Mouse (Mus musculus) erythroblast, embryonic 14.5 days (primary cell): Measurements from ENCODE around the gene App. TPM values are rescaled to one million over a fixed set of nuclear protein-coding genes. Genes with fewer than 3 reads are reported as not detected.

Experiments
- H3K27me3 ChIP-seq: 2 replicates; pipeline ENCODE4 v1.6.1; 2012; ENCODE audit warnings: inconsistent platforms; ENCODE audit not compliant: control insufficient read depth
- H3K36me3 ChIP-seq: 2 replicates; pipeline ENCODE4 v1.6.1; 2012; ENCODE audit warnings: mild to moderate bottlenecking, inconsistent platforms; ENCODE audit not compliant: control insufficient read depth
- H3K4me1 ChIP-seq: 2 replicates; pipeline ENCODE4 v1.6.1; 2012; ENCODE audit warnings: inconsistent platforms; ENCODE audit not compliant: control insufficient read depth
- H3K4me3 ChIP-seq: replicated peaks from 2 replicates; pipeline ENCODE3; 2012; ENCODE audit warnings: moderate library complexity, mild to moderate bottlenecking, inconsistent platforms
- H3K9me3 ChIP-seq: 2 replicates; pipeline ENCODE4 v1.6.1; 2012; ENCODE audit warnings: low read length, inconsistent platforms, mixed read lengths; ENCODE audit not compliant: control insufficient read depth
- GATA1 ChIP-seq: IDR thresholded peaks from 2 replicates; pipeline ENCODE4 v1.6.1; 2012; ENCODE audit warnings: low read length, inconsistent platforms, mixed read lengths
- TAL1 ChIP-seq: IDR thresholded peaks from 3 replicates; pipeline ENCODE4 v1.6.1; 2012; ENCODE audit warnings: low read length, inconsistent platforms, mixed read lengths
- polyA plus RNA-seq: library from polyadenylated mRNA; stranded (reverse); fragments of >175 nt; gene quantifications from 2 replicates; pipeline ENCODE4 v1.2.3, GENCODE M21; 2012

App gene
- polyA plus RNA-seq, 1 experiment: 0.16 TPM

DNA sequence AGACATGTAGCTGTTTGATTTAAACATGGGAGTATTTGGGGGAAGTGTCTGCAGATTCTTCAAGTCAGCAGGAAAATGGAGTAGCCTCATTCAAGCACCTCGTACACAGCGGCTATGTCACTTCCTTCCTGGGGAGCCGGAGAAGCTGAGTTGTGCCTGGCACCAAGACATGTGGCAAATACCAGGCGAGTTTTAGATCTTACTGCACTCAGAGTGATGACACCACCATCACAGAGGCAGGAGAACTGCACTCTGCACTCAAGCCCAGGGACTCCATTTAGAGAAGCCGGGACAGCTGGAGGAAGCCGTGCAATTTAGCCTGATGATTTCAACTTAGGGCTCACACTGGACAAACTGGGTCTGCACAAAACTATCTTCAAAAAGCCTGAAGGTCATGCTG is 183.6 kb downstream of the App start:
- Histone ChIP-seq H3K36me3 (no peaks in the 10 kb centered on the region), H3K9me3 (peaks cover 5% of the 10 kb centered on the region; the same call in 1 of the 2 replicates), H3K4me3 (no peak overlapping the region), H3K27me3 (no peaks in the 10 kb centered on the region), H3K4me1 (no peaks in the 10 kb centered on the region)
- TF ChIP-seq GATA1: no peak
- no peak for TF ChIP-seq TAL1

DNA sequence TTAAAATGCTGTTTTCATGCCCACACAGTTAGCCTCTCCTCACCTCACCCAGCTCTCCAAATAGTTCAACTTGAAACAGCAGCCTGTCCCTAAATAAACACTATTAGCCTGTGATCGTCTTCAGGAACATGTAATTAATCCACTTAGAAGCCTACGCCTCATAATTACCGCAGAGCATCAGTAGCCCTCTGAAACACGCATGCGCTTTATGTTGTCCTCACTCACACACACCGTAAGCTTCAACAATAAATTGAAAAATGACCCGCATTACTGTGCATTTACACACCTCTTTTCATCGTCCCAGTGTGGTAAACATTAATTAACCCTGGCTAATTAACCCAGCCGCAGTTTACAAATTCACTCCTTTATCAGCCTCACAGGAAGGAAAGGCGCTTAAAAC is 184.1 kb downstream of the App start:
- Histone ChIP-seq H3K4me3 (no peak overlapping the region), H3K9me3 (peaks cover 5% of the 10 kb centered on the region; the same call in 1 of the 2 replicates), H3K27me3 (no peaks in the 10 kb centered on the region), H3K36me3 (no peaks in the 10 kb centered on the region), H3K4me1 (no peaks in the 10 kb centered on the region)
- no peak for TF ChIP-seq TAL1
- no peak for TF ChIP-seq GATA1

DNA sequence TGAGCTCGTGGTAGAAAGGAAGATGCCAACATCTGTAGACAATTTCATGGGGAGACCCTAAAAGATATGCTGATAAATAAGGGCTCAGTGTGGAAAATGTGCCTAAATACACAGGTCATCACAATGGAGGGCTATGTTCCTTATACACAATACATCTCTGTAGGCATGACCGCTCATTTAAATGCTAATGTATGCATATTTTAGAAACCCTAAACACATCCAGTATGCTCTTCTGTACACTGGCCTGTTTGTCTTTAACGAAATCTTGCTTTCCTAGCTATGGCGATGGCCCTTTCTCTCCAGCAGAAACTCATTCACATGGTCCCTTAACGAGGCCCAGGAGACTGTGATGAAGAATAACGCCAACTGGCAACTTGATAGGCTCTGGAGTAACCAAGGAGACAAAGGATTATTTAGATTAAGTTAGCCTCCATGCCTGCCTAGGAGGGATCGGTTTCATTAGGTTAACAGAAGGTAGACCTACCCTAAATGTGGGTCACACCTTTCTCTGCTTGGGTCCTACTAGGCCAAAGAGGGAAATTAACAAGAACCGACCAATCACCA is 185.8 kb downstream of the App start:
- Histone ChIP-seq H3K4me3 (no peak overlapping the region), H3K36me3 (no peaks in the 10 kb centered on the region), H3K27me3 (no peaks in the 10 kb centered on the region), H3K4me1 (no peaks in the 10 kb centered on the region), H3K9me3 (peaks cover 5% of the 10 kb centered on the region; the same call in 1 of the 2 replicates)
- TF ChIP-seq GATA1 (no peak), TAL1 (no peak)

DNA sequence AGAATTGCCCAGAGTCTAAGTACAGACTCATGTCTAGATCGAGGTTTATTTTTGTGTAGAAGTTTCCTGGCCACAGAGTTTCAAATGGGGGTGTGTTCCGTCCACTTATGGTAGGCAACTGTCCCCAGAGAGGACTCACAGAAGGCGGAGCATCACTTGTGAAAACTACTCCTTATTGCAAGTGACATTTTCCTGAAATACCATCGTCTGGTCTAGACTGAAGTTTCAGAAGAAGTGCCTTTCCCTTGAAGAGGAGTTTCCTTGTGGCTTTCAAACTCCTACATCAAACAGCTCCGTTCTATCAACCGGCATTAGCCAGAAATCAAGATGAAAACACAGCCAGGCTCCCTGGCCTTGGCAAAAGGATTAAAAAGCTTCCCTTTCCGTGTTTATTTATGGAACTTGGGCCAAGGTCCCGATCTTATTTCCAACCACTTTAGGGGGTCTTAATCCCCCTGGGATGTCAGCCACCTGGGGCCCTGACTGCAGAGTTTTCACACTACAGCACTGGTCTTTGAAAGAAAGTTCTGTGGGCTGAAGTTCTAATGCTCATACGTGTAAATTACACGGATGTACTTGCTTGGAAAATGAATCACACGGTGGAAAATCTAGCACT is 187.4 kb downstream of the App start:
- no peak for TF ChIP-seq TAL1
- no peak for TF ChIP-seq GATA1

DNA sequence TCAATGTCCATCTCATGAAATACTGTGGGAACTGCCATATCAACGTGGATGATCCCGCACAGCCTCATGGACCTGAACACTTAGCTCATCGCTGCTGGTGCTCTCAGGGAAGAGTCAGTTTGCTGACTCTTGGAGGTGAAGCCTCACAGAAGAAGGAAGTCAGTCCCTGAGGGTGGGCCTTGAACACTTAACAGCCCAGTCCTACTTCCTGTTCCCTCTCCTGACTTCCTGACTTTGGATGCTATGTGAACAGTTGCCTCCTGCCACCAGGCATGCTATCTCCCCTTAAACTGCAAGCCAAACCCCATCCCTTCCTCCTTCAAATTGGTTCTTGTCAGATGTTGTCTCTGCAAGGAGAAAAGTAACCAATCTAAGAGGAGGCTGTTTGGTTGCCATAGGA is 188.2 kb downstream of the App start:
- TF ChIP-seq TAL1: no peak
- no peak for TF ChIP-seq GATA1
- Histone ChIP-seq H3K36me3 (no peaks in the 10 kb centered on the region), H3K4me3 (no peak overlapping the region), H3K4me1 (no peaks in the 10 kb centered on the region), H3K9me3 (peaks cover 5% of the 10 kb centered on the region; the same call in 1 of the 2 replicates), H3K27me3 (no peaks in the 10 kb centered on the region)

More for the DNA sequence above, 187.4 kb downstream of the App start:
- H3K36me3 ChIP-seq: no peaks in the 10 kb centered on the region
- peaks cover 5% of the 10 kb centered on the region; the same call in 1 of the 2 replicates for H3K9me3 ChIP-seq
- H3K27me3 ChIP-seq: no peaks in the 10 kb centered on the region
- no peaks in the 10 kb centered on the region for H3K4me1 ChIP-seq
- H3K4me3 ChIP-seq: no peak overlapping the region

DNA sequence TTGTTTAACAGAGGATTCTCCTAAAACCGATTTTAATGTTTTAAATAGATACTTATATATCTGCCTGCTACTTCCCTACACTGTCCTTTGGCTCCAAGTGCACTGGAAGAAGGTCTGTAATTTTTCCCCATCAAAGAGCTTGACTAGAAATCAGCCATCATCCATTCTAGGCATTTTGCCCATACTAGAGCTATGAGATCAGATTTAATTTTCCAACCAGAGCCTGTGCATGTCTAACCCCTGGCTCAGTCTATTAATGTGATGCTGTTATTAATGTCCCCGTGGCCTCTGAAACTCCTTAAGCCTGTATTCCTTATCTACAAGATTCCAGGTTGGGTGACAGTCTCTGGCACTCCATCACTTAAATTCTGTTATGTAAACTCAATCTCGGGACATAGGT is 190.1 kb downstream of the App start:
- Histone ChIP-seq H3K4me1 (no peaks in the 10 kb centered on the region), H3K27me3 (no peaks in the 10 kb centered on the region), H3K4me3 (no peak overlapping the region), H3K9me3 (peaks cover 5% of the 10 kb centered on the region; the same call in 1 of the 2 replicates), H3K36me3 (no peaks in the 10 kb centered on the region)
- no peak for TF ChIP-seq GATA1
- no peak for TF ChIP-seq TAL1

DNA sequence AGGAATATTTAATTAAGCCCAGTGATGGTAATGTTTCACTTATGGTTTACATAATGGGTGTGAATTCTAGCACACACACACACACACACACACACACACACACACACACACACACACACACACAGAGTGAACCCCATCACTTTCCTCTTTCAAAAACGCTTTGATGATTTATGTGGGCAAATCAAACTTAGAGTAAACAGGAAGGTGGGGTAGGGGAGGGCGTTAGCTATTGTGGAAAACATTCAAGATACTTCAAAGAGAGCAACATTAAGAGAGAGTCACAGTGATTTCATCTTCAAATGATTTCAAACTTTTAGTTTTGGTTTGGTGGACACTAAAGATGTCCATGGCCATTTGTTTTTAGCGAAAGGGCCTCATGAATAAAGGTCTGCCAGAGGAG is 191.0 kb downstream of the App start:
- Histone ChIP-seq H3K4me3 (no peak overlapping the region), H3K9me3 (peaks cover 8% of the 10 kb centered on the region; the same call in 1 of the 2 replicates), H3K27me3 (no peaks in the 10 kb centered on the region), H3K36me3 (peaks cover 2% of the 10 kb centered on the region; the same call in 1 of the 2 replicates), H3K4me1 (no peaks in the 10 kb centered on the region)
- TF ChIP-seq TAL1 (no peak), GATA1 (no peak)

DNA sequence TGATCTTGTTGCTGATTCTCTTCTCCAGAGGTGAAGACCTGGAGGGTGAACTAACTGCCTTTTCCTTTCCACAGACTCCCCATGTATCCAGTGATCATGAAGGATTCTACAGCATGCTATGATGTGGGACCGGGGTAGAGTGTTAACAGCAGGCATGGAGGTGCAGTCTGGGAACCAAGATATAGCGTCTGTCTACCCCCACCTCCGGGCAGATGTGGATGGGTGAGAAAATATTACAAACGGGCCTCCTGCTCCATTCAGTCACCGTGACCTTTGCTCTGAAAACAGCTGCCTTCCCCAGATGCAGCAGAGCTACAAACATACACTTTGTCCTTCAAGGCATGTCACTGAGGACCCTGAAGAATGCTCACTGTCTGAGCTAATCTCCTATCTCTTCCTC is 195.0 kb downstream of the App start:
- Histone ChIP-seq H3K27me3 (no peaks in the 10 kb centered on the region), H3K4me1 (no peaks in the 10 kb centered on the region), H3K36me3 (peaks cover 2% of the 10 kb centered on the region; the same call in 1 of the 2 replicates), H3K9me3 (peaks cover 6% of the 10 kb centered on the region; the same call in 1 of the 2 replicates), H3K4me3 (no peak overlapping the region)
- TF ChIP-seq GATA1 (no peak), TAL1 (no peak)

DNA sequence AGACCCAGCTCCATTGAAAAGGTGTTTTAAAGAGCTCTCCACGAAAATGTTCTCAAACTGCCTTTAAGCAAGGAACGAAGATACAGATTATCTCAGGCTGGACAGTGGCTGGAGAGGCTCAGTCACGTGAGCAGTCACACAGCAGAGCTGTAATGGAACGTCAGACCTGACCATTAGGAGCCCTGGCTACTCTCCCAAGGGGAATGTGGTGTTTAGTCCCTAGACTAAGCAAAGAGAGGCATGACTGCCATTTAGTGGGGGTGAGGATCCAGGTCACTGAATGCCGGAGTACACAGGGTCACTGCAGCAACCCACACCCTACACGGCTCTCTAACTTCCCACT is 199.4 kb downstream of the App start:
- no peaks in the 10 kb centered on the region for H3K4me1 ChIP-seq
- TF ChIP-seq GATA1 (no peak), TAL1 (no peak)
- H3K27me3 ChIP-seq: no peaks in the 10 kb centered on the region
- peaks cover 2% of the 10 kb centered on the region; the same call in 1 of the 2 replicates for H3K36me3 ChIP-seq
- H3K9me3 ChIP-seq: peaks cover 16% of the 10 kb centered on the region; the same call in 1 of the 2 replicates
- no peak overlapping the region for H3K4me3 ChIP-seq
